Mouse (Mus musculus) hematopoietic stem cell, adult 5-6 weeks (primary cell): Measurements from ENCODE around the gene Itgae. TPM values are rescaled to one million over a fixed set of nuclear protein-coding genes. Genes with fewer than 3 reads are reported as not detected.

Source experiments
- ATAC-seq, 2 experiments: fragments of 125-278 bp in 1 of 2; replicated peaks in 1 of 2; 2 replicates each; pipeline ENCODE4 v1.8.0; 2016 to 2017; ENCODE audit warnings: inconsistent platforms in 2 of 2, mild to moderate bottlenecking in 2 of 2, moderate number of reproducible peaks in 2 of 2, low read depth in 1 of 2, moderate TSS enrichment in 1 of 2; ENCODE audit not compliant: low FRiP score in 2 of 2, poor library complexity in 2 of 2, severe bottlenecking in 2 of 2, insufficient read depth in 1 of 2, low TSS enrichment in 1 of 2
- total RNA-seq: library from RNA; stranded (forward); fragments of 172-1452, 232-1000 nt; gene quantifications from 2 replicates; pipeline ENCODE4 v1.2.3, GENCODE M21; 2017

The Itgae gene
- total RNA-seq = 0.13 and 0.30 TPM in 2 replicates

- no peak for ATAC-seq
Measured at GRCm38 (mm10) chr11:73090283-73090682, at the start of gene Itgae. Gene Itgae (plus strand): TSS chr11:73090583.

- no peak for ATAC-seq
Measured at GRCm38 (mm10) chr11:73044229-73044755, 46.1 kb upstream of the Itgae start.

GRCm38 (mm10) chr11:73044789-73045188 is 45.6 kb upstream of the Itgae start:
- no peak for ATAC-seq

GRCm38 (mm10) chr11:73047542-73047996 is 42.8 kb upstream of the Itgae start, which contains the start of gene Ncbp3:
Gene Ncbp3 (plus strand): TSS chr11:73047783.
- ATAC-seq = peak; percentile 94 to 96

- peak in 1 of 2 experiments; percentile 37; a peak in 2 of 4 replicates for ATAC-seq
Measured at GRCm38 (mm10) chr11:73048030-73048876, 42.1 kb upstream of the Itgae start.

- ATAC-seq = no peak
Measured at GRCm38 (mm10) chr11:73049335-73049734, 41.0 kb upstream of the Itgae start.

- ATAC-seq = no peak
Measured at GRCm38 (mm10) chr11:73052795-73053194, 37.6 kb upstream of the Itgae start.

- no peak for ATAC-seq
Measured at GRCm38 (mm10) chr11:73057701-73058100, 32.7 kb upstream of the Itgae start.

- ATAC-seq = no peak
Measured at GRCm38 (mm10) chr11:73059630-73060029, 30.8 kb upstream of the Itgae start.

- ATAC-seq = no peak
Measured at GRCm38 (mm10) chr11:73061413-73061812, 29.0 kb upstream of the Itgae start.

- ATAC-seq = peak; percentile 71 to 82; a peak in 3 of 4 replicates
Measured at GRCm38 (mm10) chr11:73071839-73072238, 18.5 kb upstream of the Itgae start.

- ATAC-seq = no peak
Measured at GRCm38 (mm10) chr11:73076295-73076694, 14.1 kb upstream of the Itgae start.

- ATAC-seq = no peak
Measured at GRCm38 (mm10) chr11:73076733-73077132, 13.7 kb upstream of the Itgae start.

GRCm38 (mm10) chr11:73077211-73077720 is 13.1 kb upstream of the Itgae start:
- ATAC-seq = no peak

GRCm38 (mm10) chr11:73078615-73079014 is 11.8 kb upstream of the Itgae start:
- no peak for ATAC-seq

GRCm38 (mm10) chr11:73080306-73080705 is 10.1 kb upstream of the Itgae start:
- ATAC-seq = no peak

- peak; percentile 91 to 92 for ATAC-seq
Measured at GRCm38 (mm10) chr11:73084303-73084702, 6.1 kb upstream of the Itgae start.

- ATAC-seq = no peak
Measured at GRCm38 (mm10) chr11:73084804-73085231, 5.6 kb upstream of the Itgae start.
